Mouse (Mus musculus) liver, embryonic 15.5 days (tissue): ENCODE data around the gene Fancc. TPM values are rescaled to one million over a fixed set of nuclear protein-coding genes. Genes with fewer than 3 reads are reported as not detected.
A peak's percentile ranks its signal among the peaks of the same experiment; 100 is the strongest.
"Not testable (repeated sequence)": the region's sequence is repeated elsewhere in the genome, so short reads cannot be mapped to it uniquely, and the experiment has no call there.

Source experiments
- ATAC-seq: fragments of 200-750 bp; cut with Nextera tagmentation; 2 replicates; pipeline ENCODE4 v1.8.0; 2017; ENCODE audit warnings: moderate number of reproducible peaks, mild to moderate bottlenecking, moderate library complexity; ENCODE audit not compliant: insufficient read depth
- H3K27ac ChIP-seq: fragments of 300-500 bp; sonication (generic); replicated peaks from 2 replicates; pipeline ENCODE4 v1.5.1; 2015; ENCODE audit warnings: mild to moderate bottlenecking, inconsistent platforms
- H3K27me3 ChIP-seq: fragments of 300-500 bp; sonication (generic); 2 replicates; pipeline ENCODE4 v1.6.1; 2015; ENCODE audit warnings: mild to moderate bottlenecking, inconsistent platforms
- H3K36me3 ChIP-seq: fragments of 300-500 bp; sonication (generic); replicated peaks from 2 replicates; pipeline ENCODE4 v1.6.1; 2015; ENCODE audit warnings: moderate library complexity, mild to moderate bottlenecking, inconsistent platforms
- H3K4me1 ChIP-seq: fragments of 300-500 bp; sonication (generic); replicated peaks from 2 replicates; pipeline ENCODE4 v1.6.1; 2015; ENCODE audit warnings: inconsistent platforms
- H3K4me2 ChIP-seq: fragments of 300-500 bp; sonication (generic); 2 replicates; pipeline ENCODE4 v1.6.1; 2015; ENCODE audit warnings: moderate library complexity, mild to moderate bottlenecking, inconsistent platforms
- H3K4me3 ChIP-seq: fragments of 300-500 bp; sonication (generic); replicated peaks from 2 replicates; pipeline ENCODE4 v1.5.1; 2015; ENCODE audit warnings: mild to moderate bottlenecking, inconsistent platforms
- H3K9ac ChIP-seq: fragments of 300-500 bp; sonication (generic); 2 replicates; pipeline ENCODE4 v1.6.1; 2015; ENCODE audit warnings: moderate library complexity, mild to moderate bottlenecking, inconsistent platforms
- H3K9me3 ChIP-seq: fragments of 300-500 bp; sonication (generic); replicated peaks from 2 replicates; pipeline ENCODE4 v1.6.1; 2016; ENCODE audit warnings: inconsistent platforms
- WGBS: fragments of 180-500 bp; shearing (Covaris S2); methylation state at CpG from one replicate; pipeline ENCODE4 v1.1.7; 2015; ENCODE audit warnings: mixed read lengths; ENCODE audit not compliant: insufficient replicate concordance; 5-methylcytosine and 5-hydroxymethylcytosine counted together
- polyA plus RNA-seq: library from polyadenylated mRNA; unstranded; fragments of >200 nt; fragmentation: Nextera tagmentation; extraction: Ambion mirVana; gene quantifications from 2 replicates; pipeline ENCODE4 v1.2.1, GENCODE M21; 2015

Fancc gene
- polyA plus RNA-seq, 1 experiment from 2014 or later: 8.2 TPM

DNA sequence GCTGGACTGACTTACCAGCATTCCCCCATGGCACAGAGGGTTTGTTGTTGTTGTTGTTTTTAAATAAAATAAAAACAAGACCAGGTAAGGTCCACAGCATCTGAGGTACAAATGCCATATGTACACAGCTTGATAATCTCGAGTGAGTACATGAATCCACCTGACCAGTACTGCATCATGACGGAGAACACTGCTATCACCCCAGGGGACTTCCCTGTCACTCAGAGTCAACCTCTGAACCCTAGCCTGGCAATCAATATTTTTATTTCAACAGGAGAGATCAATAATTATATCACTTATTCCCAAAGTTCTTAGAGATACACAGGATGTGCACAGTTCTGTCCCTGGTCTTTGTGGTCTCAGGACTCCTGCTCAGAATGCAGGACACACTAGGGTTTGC is 171.1 kb downstream of the Fancc start:
- H3K4me2 ChIP-seq: no peak overlapping the region
- no peaks in the 10 kb centered on the region for H3K27me3 ChIP-seq
- H3K9ac ChIP-seq: no peak overlapping the region
- 56% methylated on average over 2 of the region's 2 CpGs for WGBS
- no peak overlapping the region for H3K4me3 ChIP-seq
- no peaks in the 10 kb centered on the region for H3K9me3 ChIP-seq
- ATAC-seq: peak; percentile 56; the same call in 1 of the 2 replicates
- H3K27ac ChIP-seq: no peak overlapping the region
- H3K36me3 ChIP-seq: no peaks in the 10 kb centered on the region
- H3K4me1 ChIP-seq: peaks cover 26% of the 10 kb centered on the region

DNA sequence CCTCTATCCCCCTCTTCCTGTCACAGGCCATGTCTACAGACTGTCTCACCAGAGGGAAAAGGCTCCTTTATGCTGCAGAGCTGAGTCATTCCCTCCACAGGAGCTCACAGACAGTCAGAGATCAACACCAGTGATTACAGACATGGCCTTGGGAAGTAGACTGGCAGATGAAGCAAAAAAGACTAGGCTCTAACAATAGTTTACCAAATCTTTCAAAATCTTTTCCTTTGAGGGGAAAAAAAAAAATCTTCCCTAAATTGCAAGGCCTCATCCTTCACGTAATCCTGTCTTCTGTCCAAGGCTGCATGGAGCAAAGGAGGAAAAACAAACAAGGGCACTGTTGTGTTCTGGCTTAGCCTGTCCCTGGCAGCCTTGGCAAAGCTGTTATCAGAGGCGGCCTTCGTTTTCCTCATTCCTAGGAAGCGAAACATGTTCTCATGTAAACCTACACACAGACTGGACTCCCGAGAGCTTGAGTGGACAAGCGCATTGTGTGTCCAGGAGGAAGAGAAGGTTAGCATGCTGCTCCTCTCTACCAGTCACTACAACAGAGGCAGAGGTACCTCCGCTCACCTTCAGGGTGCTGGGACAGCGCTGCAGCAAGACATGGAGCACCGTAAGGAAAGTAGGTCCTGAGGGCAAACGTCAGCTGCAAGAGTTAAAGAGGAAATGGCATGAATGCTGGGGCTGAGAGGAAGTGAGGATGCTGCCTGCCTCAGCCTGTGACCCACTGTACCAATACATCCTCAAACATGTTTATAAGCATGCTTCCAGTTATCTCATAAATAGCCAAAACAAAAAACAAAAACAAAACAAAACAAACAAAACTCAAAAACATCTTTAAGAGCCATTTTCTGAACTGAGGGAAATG is 171.9 kb downstream of the Fancc start:
- peaks cover 26% of the 10 kb centered on the region for H3K4me1 ChIP-seq
- no peak overlapping the region for H3K9ac ChIP-seq
- H3K27ac ChIP-seq: no peak overlapping the region
- no peak for ATAC-seq
- no peaks in the 10 kb centered on the region for H3K27me3 ChIP-seq
- H3K36me3 ChIP-seq: no peaks in the 10 kb centered on the region
- H3K4me3 ChIP-seq: no peak overlapping the region
- no peak overlapping the region for H3K4me2 ChIP-seq
- WGBS: 48% methylated on average over 10 of the region's 10 CpGs
- no peaks in the 10 kb centered on the region for H3K9me3 ChIP-seq

DNA sequence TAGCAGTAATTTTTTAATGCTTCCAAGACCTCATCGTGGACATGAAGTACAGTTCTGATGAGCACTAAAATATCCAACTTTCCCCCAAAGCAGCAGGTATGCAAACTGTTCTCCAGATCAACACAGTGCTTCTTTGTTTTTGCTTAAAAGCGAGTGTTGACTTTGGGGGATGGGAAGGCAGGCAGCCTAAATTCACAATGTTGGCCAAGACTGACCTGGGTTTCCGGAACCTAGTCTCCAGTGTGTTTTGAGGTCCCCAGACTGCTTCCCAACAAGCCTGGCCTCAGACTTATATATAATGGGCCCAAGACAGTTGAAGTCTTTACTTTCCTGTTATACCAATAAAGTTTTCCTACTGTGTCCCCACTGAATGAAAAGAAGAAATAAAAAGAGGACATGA is 172.8 kb downstream of the Fancc start:
- Histone ChIP-seq H3K36me3 (no peaks in the 10 kb centered on the region), H3K4me1 (peaks cover 26% of the 10 kb centered on the region), H3K9ac (no peak overlapping the region), H3K27ac (0 out of 2 replicates have a peak overlapping the region, but pooled peaks have one; percentile 0), H3K9me3 (no peaks in the 10 kb centered on the region), H3K4me2 (no peak overlapping the region), H3K4me3 (no peak overlapping the region), H3K27me3 (no peaks in the 10 kb centered on the region)
- no peak for ATAC-seq
- 67% methylated on average over 3 of the region's 3 CpGs for WGBS

DNA sequence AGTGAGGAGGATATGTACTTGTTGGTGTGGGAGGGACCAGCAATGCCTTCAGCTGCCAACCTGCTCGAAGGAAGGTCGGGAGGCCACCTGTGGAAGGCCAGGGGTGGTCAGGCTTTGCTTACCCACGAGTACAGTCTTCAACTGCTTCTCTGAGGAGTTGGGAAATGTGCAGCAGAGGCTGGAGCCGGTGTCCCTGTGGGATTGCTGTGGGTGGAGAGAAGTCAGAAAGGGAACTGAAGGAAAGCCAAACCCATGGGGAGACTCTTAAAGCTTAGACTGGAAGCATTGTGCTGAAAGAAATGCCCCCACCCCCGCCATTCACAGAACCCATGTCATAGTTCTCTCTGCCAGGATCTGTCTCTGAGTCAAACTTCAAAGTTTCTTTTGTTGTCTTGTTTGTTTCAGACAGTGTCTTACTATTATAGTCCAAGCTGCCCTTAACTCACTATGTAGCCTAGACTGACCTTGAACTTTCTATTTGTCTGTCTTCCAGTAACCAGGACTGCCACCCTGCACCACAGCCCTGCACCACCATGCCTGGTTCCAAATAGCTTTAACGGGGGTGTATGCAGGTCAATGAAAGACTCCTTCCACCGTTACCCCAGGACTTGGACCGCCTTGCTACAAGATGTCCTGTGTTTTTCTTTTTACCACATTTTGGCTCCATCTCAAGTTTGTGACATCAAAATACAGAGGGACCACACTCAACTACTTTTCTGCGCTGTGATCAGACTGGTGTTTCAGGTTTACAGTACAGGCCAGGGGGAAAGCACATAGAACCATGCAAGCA is 173.6 kb downstream of the Fancc start:
- Histone ChIP-seq H3K9ac (no peak overlapping the region), H3K27me3 (no peaks in the 10 kb centered on the region), H3K36me3 (no peaks in the 10 kb centered on the region), H3K4me1 (peaks cover 26% of the 10 kb centered on the region), H3K4me3 (no peak overlapping the region), H3K9me3 (no peaks in the 10 kb centered on the region), H3K4me2 (no peak overlapping the region), H3K27ac (no peak overlapping the region)
- ATAC-seq: no peak
- WGBS: 73% methylated on average over 9 of the region's 9 CpGs

DNA sequence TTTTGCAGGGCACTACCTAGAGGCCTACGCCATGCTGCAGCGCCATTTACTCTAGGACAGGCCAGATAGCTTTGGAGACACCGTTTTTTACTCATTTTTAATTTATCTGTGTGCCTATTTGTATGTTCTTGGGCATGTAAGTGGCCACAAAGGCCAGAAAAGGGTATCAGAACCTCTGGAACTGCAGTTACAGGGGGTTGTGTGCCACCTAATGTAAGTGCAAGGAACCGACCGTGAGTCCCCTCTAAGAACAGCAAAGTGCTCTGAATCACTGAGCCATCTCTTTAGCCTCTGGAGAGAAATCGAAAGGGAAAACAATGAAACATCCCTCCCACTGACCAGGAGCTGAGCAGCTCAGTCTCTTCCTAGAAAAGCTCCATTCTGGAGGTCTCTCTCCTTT is 174.3 kb downstream of the Fancc start:
- Histone ChIP-seq H3K4me3 (no peak overlapping the region), H3K27me3 (no peaks in the 10 kb centered on the region), H3K27ac (no peak overlapping the region), H3K36me3 (no peaks in the 10 kb centered on the region), H3K4me1 (peaks cover 26% of the 10 kb centered on the region), H3K9me3 (no peaks in the 10 kb centered on the region), H3K4me2 (no peak overlapping the region), H3K9ac (no peak overlapping the region)
- WGBS: 80% methylated on average over 6 of the region's 6 CpGs
- no peak for ATAC-seq

DNA sequence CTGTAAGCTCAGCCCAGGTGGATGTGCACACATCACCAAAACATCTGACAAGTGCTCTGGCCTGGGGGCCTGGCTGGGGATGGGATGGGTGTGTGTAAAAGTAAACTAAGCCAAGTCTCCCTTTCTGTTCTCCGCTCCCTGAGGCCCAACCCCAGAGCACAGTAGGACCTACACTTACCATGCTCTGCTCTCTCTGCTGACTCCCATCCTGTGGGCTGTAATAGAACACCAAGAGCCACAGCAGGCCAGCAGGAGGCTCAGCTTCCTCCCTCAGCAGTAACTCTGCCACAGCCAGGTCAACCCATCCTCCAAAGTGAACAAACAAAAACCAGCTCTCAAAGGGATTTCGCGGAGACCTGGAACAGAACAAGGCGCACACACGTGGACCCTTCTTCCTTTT is 175.4 kb downstream of the Fancc start:
- Histone ChIP-seq H3K9me3 (no peaks in the 10 kb centered on the region), H3K36me3 (peaks cover 4% of the 10 kb centered on the region; the same call in 1 of the 2 replicates), H3K27me3 (no peaks in the 10 kb centered on the region), H3K4me3 (no peak overlapping the region), H3K4me2 (no peak overlapping the region), H3K4me1 (peaks cover 26% of the 10 kb centered on the region), H3K27ac (no peak overlapping the region), H3K9ac (no peak overlapping the region)
- no peak for ATAC-seq
- 77% methylated on average over 5 of the region's 5 CpGs for WGBS

DNA sequence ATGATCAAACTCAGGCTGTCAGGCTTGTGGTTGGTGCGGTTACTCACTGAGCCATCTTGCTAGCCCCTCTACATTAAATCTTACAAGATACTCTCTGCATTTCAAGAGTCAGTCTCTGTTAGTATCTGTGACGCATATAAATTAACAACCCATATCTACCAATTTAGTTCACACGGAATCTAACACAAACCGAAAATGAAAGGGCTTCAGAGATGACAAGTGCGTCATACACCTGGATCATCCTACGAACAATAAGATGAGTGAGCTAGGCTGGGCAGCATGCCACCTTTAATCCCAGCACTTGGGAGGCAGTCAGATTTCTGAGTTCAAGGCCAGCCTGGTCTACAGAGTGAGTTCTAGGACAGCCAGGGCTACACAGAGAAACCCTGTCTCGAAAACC is 177.3 kb downstream of the Fancc start:
- no peak for ATAC-seq
- Histone ChIP-seq H3K27ac (no peak overlapping the region), H3K9me3 (no peaks in the 10 kb centered on the region), H3K4me2 (no peak overlapping the region), H3K4me3 (no peak overlapping the region), H3K4me1 (peaks cover 18% of the 10 kb centered on the region), H3K36me3 (peaks cover 7% of the 10 kb centered on the region; the same call in 1 of the 2 replicates), H3K27me3 (no peaks in the 10 kb centered on the region), H3K9ac (no peak overlapping the region)
- 80% methylated on average over 7 of the region's 7 CpGs for WGBS

DNA sequence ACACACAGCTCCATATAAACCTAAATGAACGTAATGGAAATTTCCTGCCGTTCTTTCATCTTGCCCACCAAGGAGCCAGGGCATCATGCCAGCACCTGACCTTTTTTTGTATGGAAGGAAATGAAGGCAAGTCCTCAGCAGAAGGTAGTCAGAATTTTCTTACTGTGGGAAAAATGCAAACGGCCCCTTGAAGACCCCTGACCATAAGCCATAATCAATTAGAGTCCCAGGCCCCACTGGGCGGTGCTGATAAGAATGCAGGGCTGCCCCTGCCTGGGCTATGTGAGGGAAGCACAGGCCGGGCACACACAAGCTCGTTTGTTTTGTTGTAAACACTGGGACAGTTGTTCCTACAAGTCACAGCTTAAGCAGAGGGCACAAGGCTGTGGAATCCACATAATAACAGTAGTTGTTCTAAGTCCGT is 179.4 kb downstream of the Fancc start:
- Histone ChIP-seq H3K4me1 (peaks cover 23% of the 10 kb centered on the region), H3K4me2 (no peak overlapping the region), H3K27ac (no peak overlapping the region), H3K4me3 (no peak overlapping the region), H3K9me3 (no peaks in the 10 kb centered on the region), H3K9ac (no peak overlapping the region), H3K27me3 (no peaks in the 10 kb centered on the region), H3K36me3 (peaks cover 7% of the 10 kb centered on the region; the same call in 1 of the 2 replicates)
- no peak for ATAC-seq
- WGBS: 54% methylated on average over 7 of the region's 7 CpGs

DNA sequence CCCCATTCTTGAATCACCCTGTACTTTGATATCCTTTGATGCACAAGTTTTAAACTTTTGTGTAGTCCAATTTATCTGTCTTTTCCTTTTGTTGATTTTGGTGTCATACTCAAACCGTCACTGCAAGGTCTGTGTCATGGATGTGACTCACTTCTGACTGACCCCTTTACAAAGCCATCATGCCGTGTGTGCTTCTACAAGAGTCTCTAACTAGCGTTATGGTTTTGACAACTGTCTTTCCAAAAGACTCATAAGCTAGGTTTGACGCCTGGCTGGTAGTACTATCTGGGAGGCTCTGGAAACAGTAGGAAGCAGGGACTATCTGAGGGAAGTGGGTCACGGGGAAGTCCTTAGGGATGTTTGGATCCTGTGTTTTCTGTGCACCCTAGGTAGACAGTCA is 180.7 kb downstream of the Fancc start:
- no peak for ATAC-seq
- no peak overlapping the region for H3K27ac ChIP-seq
- no peaks in the 10 kb centered on the region for H3K9me3 ChIP-seq
- peaks cover 20% of the 10 kb centered on the region for H3K4me1 ChIP-seq
- no peak overlapping the region for H3K4me2 ChIP-seq
- 76% methylated on average over 5 of the region's 5 CpGs for whole genome bisulfite sequencing
- peaks cover 7% of the 10 kb centered on the region; the same call in 1 of the 2 replicates for H3K36me3 ChIP-seq
- no peaks in the 10 kb centered on the region for H3K27me3 ChIP-seq
- no peak overlapping the region for H3K9ac ChIP-seq
- no peak overlapping the region for H3K4me3 ChIP-seq

DNA sequence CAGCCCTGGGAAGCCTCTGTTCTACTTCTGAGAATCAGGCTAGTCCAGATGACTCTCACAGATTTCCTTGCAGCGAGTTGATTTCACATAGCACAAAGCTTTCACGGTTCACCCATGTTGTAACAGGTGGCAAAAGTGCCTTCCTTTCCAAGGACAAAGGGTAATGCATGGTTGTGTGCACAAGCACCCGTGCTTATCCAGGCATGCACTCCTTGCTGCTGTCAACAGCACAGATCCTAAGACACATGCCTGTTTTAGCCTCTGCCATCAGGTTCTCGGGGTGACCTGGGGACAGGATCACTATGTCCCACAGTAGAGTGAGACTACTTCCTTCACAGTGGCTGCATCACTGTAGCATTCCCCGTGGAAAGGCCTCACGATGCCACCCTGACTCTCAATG is 181.3 kb downstream of the Fancc start:
- Histone ChIP-seq H3K4me2 (no peak overlapping the region), H3K4me3 (no peak overlapping the region), H3K9me3 (no peaks in the 10 kb centered on the region), H3K9ac (no peak overlapping the region), H3K27me3 (no peaks in the 10 kb centered on the region), H3K36me3 (peaks cover 7% of the 10 kb centered on the region; the same call in 1 of the 2 replicates), H3K4me1 (peaks cover 19% of the 10 kb centered on the region), H3K27ac (no peak overlapping the region)
- ATAC-seq: no peak
- 79% methylated on average over 6 of the region's 6 CpGs for WGBS

DNA sequence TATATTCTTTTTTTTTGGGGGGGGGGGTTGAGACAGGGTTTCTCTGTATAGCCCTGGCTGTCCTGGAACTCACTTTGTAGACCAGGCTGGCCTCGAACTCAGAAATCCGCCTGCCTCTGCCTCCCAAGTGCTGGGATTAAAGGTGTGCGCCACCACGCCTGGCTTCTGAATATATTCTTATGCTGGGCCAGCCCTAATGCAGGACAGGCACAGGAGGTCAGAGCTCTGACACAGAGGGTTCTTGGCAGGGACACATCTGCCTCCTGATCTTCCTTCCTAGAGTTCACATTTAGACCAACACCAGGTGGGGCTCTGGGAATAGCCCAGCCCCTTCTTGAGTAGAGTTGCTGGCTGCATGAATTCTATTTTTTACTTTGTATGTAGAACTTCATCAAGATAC is 182.0 kb downstream of the Fancc start:
- not testable (repeated sequence) for H3K4me3 ChIP-seq, H3K4me2 ChIP-seq, H3K27ac ChIP-seq, H3K36me3 ChIP-seq, H3K9me3 ChIP-seq, H3K27me3 ChIP-seq, H3K9ac ChIP-seq, ATAC-seq
- H3K4me1 ChIP-seq: peaks cover 19% of the 10 kb centered on the region
- WGBS: 83% methylated on average over 4 of the region's 4 CpGs
